Mouse (Mus musculus): ENCODE data around the gene Bbs1.
"Not testable (repeated sequence)": the region's sequence is repeated elsewhere in the genome, so short reads cannot be mapped to it uniquely, and the experiment has no call there.

Gene Bbs1

DNA sequence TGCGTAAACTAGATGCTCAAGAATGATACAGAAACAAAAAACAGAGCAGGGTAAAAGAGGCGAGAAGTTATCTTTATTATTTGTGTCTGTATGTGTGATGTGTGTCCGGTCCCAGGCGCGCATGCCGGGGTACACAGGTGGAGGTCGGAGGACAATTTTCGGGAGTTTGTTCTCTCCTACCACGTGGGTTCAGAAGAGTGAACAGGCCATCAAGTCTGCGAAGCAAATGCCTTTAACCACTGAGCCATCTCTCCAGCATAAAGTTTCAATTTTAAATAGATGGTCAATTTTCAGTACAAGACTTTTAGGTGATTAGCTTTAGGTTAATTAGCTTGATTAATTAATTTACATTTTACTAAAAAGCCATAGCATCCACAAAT is 27.1 kb downstream of the Bbs1 start:
- DNase-seq: no peak

DNA sequence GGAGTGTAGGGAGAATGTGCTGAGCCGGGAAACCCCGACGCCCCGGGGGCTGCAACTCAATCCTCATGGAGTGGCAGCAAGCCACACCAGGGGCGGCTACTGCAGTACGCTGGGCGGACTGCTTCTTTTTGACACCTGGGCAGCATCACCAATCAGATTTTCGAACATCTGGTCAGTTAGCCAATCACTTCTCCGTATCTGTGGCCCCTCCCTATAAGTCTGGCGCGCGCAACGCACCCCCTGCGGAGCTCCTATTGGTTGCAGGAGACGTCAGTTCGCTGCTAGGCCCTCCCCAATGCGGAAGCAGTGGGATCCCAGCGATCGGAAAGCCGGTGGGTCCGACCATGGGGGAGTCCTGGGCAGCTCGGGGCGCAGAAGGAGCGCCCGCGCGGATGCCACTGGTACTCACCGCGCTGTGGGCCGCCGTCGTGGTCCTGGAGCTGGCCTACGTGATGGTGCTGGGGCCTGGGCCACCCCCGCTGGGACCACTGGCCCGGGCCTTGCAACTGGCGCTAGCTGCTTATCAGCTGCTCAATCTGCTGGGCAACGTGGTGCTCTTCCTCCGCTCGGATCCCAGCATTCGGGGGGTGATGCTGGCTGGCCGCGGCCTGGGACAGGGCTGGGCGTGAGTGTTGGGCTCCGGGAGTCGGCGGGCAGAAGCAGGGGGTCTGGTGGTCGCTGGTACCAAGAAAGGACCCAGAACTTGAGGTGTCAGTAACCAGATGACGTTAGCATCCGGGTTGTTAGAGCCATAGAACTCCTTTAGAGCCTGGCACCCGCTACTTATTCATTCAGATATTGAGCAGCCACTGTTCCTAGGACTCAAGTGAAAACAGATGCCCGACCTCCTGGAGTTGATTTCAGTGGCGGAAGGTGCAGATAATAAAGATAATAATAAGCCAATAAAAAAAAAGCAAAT is 27.8 kb downstream of the Bbs1 start, which contains the start of gene Zdhhc24:
TSS of gene Zdhhc24 (plus strand) at position 264 of the 919 bp plus-strand sequence.
- peak; percentile 93 for DNase-seq

DNA sequence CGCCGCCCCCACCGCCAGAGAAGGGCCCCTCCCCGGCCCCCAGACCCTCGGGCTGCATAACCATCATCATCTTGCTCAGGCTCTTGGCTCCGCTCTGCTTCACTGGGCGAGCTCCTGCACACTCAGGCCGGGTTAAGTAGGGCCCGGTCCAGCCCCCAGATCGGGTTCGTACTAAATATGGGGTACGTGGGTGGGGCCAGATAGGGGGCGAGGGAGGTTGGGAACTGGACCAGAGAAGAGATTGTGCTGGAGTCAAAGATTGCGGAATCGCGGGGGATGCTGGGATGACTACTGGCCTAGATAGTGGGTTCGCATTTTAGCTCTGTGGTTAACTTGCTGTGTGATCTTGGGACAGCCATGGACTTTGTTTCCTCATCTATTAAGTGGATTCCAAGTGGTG is 28.6 kb downstream of the Bbs1 start, which contains the start of gene Actn3:
TSS of gene Actn3 (minus strand) at position 125 of the 400 bp plus-strand sequence.
- no peak for DNase-seq

DNA sequence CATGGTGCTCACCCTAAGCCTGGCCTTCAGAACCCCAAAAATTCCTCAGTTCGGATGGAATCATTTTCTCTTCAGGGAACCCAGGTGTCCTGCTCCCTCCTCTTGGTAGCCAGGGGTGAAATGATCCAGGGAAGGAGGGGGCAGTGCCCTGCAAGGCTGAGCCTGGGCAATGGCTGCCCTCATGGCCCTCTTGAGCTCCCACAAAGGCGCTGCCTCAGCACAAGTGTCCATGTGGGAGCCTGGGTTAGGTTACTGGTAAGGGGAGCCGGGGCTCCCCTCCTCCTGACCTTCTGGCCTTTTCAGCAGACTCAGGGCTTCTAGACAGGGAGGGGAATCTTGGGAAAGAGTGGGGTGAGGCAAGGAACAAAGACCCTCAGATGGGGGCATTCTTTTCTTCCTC is 29.7 kb downstream of the Bbs1 start:
- DNase-seq: no peak

DNA sequence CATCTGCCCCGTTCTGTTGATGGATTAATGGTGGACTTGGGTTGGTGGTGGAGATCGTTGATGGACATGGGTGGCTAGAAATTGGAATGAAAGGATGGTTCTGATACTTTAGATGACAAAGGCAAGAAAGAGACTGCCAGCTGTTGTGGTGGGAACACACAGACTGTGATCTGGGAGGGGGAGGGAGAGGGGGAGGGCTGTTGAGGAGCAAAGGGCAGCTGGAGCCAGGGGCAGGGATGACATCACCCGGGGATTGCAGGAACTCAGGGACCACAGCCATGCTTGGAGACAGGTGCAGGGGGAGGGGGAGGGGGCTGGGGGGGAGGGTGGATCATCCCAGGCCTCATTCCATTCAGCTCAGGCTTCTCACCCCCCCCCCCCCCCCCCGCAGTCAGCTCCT is 30.2 kb downstream of the Bbs1 start:
- no peak for DNase-seq

DNA sequence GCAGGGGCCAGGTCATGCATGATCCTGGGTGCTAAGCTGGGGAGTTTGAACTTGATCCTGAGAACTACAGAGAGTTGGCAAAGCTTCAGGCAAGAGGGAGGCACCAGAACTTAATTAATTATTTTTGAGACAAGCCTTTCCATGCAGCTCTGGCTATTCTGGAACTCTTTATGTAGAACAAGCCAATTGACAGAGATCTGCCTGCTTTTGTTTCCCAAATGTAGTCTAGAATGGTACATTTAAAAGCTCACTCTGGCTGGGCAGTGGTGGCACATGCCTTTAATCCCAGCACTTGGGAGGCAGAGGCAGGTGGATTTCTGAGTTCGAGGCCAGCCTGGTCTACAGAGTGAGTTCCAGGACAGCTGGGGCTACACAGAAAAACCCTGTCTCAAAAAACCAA is 31.8 kb downstream of the Bbs1 start:
- DNase-seq: not testable (repeated sequence)

DNA sequence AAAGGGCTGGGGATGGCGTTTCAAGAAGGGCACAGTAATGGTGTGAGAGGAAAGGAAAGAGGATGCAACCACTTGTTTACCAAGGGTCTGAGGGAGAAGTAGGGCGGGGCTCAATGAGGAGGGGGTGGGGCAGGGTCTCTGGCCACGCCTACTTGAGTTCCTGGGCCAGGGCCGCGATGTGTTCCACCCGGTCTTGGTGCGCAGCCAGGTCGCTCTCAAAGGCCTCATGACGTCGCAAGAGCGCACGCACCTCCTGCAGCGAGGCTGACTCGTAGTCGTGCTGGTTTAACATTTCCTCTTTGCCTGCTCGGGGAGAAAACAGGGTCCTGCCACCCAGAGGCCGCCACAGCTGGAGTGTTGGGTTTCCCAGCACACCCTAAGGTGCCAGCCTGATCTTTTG is 41.3 kb downstream of the Bbs1 start:
- DNase-seq: no peak

DNA sequence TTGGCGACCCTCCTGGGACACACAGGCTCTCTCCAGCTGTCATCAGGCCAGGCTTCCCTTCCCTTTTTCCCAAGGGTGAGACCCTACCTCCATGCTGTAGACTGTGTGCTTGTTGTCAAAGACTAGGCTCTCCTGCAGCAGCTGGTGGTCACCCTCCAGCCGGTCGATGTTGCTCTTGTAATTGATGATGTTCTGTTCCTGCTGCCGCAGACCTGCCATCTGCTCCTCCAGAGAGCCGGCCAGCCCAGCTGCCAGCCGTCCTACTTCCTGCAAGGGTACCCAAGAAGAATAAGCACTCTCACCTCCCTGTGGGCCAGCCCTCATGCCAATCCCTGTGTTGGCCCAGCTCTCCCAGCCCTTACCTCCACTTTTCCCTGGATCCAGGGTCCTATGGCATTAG is 43.4 kb downstream of the Bbs1 start:
- DNase-seq: no peak

DNA sequence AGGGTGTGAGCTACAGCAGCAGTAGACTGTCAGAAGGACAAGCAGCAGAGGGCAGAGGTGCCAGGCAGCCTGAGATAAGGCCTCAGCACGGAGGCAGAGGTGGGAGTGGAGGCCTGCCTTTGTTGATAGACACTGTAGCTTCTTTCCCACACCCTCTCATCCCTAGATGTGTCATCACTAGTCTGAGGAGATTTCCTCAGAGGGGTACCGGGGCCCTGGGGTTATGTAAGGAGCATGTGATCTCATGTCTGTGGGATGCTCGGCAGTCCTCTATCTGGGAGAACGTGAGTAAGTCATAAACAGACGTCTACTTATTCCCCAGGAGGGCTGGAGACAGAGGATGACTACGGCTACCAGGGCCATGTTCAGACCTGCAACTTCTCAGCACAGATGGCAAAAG is 47.3 kb downstream of the Bbs1 start:
- no peak for DNase-seq

DNA sequence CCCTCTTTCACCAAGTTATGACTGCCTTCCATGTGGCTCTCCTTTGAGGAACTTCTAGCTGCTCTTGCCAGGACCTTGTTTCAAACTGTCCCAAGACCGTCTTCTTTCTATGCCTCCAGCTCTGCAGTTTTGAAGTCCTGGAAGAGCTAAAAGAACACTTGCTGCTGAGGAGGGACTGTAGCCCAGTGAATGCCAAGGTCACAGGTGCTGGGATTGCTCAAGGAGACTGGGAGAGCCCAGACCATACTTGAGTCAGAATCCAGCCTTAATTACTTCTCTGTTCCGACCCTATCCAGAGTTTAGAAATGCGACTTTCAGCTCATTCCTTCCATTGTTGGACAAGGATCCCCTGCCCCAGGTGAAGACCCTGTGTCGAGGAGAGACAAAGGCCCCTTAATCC is 50.5 kb downstream of the Bbs1 start:
- DNase-seq: no peak

DNA sequence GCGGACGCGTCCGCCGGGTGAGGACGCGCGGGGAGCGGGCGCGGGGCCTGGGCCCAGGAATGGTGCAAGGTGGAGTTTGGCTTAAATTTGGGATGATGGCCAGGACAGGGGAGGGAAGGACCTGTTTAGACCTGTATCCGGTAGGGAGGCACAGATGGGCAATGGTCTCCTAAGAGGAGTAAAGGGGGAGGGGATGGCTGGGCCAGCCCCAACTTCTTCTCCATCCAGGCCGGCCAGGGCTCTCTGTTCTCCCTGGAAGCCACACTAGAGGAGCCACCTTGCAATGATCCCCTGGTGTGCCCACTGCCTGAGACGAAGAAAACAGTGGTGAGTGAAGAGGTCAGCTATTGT is 51.0 kb downstream of the Bbs1 start:
- no peak for DNase-seq

DNA sequence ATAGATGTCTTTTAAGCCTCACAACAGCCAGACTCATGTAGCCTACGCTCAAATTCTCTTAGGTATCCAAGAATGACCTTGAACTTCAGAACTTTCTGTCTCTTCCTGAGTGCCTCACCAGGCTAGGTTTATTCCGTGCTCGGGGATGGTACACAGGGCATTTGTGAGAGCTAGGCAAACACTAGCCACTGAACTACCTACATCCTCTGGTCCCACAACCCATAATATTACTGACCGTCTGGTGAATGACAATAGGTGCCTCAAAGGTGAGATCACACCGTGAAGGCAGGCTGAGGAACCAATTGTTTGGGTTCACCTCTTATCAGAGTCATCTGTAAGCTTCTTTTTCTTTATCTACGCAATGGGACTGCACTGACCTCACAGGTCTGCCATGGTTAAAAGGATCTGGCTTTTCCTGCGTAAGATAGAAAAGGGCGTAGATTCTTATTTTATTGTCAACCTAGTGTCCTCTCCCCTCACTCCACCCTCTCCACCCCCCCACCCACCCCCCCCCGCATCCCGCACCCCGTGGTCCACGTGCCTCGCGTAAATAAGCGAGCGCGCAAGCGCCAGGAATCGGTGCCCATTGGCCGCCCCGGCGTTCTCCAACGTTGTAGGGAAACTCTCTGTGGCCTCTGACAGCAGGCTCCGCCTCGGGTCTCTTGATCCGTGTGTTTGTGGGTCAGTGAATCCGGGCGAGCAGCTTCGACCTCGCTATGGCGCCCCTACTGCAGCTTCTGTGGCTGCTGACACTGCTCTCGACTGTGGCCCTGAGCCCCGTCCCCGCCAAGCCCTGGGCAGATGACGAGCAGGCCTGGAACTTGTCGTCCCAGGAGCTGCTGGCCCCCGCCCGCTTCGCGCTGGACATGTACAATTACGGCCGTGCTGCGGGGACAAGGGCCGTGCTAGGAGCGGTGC is 51.6 kb downstream of the Bbs1 start, which contains the start of gene Ctsf:
TSS of gene Ctsf (plus strand) at position 579 of the 918 bp plus-strand sequence.
- peak; percentile 93 for DNase-seq

DNA sequence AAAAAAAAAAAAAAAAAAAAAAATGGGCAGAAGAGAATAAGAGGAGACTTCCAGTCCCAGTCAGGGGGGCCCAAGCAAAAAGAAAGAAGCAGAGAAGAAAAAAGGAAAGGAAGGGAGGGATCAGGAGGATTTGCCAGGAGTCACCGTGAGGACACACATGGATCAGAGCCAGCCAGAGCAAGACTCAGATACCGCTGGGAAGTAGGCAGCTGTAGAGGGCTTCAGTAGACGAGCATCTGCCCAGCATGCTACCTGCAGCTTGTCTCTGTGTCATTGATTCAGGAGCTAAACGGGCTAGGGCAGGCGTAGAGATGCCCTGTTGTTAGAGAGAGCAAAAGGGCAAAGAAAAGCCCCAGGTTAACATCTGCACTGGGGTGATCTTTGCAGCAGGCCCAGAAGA is 56.1 kb downstream of the Bbs1 start:
- no peak for DNase-seq

DNA sequence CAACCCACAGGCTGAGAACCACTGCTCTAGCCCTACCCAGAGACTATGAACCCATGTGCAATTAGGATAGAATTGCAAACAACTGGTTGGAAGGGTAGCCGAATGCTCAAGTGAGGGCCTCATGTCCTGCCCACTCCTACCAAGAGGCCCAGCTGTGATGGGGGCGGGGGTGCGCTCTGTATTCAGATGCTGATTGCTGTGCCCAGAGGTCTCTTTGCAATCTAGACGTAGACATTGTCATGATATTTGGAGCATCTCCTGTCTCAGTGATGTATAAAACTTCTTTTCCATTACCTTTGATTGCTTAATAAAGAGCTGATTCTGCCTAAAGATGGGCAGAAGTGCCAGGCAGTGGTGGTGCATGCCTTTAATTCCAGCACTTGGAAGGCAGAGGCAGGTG is 56.6 kb downstream of the Bbs1 start:
- DNase-seq: no peak

DNA sequence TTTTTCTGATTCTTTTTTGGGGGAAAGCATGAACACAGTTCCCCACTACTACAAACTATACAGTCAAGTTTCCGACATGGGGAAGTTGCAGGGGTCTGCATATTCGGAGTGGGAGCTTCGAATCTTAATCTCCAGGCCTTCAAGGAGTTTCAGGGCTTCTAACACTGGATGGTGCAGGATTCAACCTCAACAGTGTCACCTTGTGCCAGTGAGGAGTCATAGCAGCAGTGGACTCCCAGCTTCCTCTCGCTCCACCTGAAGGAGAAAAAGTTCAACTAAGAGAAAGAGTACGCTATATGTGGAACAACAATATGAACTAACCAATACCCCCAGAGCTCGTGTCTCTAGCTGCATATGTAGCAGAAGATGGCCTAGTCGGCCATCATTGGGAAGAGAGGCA is 58.9 kb downstream of the Bbs1 start:
- no peak for DNase-seq

DNA sequence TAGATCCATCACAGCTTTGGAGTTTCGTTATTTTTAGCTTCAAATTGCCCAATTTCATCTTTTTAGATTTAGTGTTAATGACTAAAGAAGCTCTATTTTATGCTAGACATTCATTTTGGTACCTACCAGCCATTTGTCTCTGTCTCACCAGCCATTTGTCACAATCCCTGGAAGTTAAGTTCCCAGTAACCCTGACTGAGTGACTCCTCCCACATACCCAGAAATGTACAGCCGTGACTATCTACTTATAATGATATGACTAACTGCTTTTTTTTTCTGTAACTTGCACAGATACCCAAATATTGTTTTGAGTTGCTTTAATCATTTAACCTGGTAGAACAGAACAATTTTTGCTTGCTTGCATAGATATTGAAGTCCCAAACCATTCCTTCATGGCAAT is 60.6 kb downstream of the Bbs1 start:
- no peak for DNase-seq

DNA sequence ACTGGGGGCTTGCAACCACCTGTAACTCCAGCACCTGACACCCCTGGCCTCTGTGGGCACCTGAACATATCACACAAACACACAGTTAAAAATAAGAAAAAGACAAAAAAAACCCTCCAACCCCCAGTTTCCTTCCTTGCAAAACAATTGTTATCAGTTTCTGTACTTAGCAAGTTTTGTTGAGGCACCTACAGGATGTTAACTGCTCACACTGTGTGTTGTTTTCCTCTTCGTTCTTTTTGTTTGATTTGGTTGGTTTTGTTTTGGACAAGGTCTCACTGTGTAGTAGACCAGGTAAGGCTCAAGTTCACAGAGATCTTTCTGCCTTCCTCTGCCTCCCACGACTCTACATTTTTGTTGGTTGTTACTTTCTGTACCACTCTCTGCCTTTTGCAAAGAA is 63.8 kb downstream of the Bbs1 start:
- no peak for DNase-seq

DNA sequence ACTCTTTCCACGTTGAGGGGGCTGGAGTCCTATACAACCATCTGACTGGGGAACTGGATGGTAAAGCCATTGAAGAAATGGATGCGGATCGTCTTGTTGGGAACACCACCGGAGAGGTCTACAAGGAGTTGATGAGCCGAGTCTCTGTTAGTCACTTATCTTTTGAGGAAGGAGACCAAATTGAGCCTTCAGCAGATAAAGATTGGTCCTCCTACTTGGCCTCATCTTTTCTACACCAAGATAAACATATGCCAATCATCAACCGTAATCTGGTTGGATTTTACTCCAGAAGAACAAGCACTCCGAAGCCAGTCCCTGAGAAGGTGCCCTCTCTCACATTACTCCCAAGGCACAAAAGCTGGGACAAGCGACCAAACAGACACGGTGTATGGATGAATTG is 65.6 kb downstream of the Bbs1 start:
- no peak for DNase-seq

DNA sequence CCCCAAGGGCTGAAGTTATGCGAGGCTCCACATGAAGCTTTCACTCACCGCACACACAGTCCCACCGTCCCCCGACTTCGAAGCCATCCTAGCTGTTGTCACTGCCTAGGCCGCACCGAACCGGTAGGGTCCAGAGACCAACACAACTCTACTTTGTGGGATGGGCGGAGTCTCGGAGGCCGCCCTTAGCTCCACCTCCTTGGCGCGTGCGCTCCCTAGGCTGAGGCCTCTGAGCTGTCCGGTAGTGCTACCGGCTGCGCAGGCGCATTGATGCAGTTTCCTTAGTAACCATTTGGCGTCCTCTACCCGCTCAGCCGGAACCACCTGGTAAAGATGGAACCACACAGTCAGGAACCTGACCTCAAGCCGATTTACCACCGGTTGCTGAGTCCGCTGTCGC is 67.3 kb downstream of the Bbs1 start, which contains the start of the genes Ccs and Ccdc87:
TSS of gene Ccs (minus strand) at position 184 of the 400 bp plus-strand sequence.
TSS of gene Ccdc87 (plus strand) at position 218 of the 400 bp plus-strand sequence.
- DNase-seq: peak; percentile 95

DNA sequence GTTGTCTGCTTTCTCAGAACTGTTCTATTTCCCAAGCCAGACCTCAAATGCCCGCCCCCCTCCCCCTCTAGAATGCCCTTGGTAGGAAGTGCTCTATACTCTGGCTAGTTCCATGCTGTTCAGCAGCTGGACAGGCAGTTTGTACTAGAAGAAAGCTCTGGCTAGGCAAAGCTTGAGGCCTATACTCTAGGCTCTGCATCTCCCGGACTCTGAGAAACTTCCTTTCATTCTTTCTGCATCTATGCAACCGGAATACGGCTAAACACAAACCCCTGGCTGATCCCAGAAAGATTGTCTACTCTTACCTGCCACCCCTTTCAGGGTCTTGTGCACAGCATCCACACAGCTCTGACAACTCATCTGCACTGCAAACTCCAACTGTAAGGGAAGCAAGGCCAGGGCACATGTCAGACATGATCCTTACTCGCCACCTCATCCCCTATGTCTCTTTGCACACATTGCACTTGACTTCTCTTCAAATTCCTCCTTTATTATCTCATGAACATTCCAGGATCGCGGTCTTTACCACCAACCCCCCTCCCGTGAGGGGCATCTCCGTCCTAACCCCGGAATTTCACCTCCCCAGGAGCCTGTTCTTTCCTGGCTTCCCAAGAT is 67.8 kb downstream of the Bbs1 start:
- no peak for DNase-seq

DNA sequence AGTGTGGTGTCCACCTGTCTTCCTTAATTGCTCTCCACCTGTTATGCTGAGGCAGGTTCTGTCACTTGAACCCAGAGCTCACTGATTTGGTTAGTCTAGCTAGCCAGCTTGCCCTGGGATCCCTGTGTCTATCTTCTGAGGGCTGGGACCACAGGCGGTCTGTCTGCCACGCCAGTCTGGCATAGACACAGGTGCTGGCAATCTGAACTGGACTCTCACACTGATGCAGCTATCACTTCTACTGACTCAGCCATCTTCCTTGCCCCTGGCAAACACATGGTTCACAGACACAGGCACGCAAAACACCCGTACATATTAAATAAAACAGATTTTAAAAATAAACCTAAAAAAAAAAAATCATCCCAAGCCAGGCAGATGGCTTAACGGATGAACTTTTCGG is 69.4 kb downstream of the Bbs1 start:
- DNase-seq: no peak
